Mouse (Mus musculus): ENCODE data around the gene Myrfl.

The Myrfl gene

DNA sequence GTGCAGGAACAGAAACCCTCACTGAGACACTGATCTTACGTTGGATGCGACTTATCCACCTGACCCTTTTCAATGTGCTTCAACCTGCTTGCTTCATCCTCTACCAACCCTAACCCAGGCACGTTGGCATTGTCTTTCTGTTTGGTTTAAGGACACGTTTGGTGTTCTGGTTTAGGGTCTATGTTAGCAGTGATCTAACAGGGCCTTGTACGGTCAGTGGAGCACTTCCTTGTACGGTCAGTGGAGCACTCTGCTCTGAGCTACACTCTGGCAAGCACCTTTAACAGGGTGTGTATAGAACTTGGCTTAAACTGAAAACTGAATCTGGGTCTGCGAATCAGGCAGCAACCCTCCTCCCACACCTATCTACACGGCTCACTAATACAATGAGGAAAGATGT lies 18.6 kb upstream of the Myrfl start:
- in situ Hi-C loops (cut with MboI, MseI) = no loop called here

DNA sequence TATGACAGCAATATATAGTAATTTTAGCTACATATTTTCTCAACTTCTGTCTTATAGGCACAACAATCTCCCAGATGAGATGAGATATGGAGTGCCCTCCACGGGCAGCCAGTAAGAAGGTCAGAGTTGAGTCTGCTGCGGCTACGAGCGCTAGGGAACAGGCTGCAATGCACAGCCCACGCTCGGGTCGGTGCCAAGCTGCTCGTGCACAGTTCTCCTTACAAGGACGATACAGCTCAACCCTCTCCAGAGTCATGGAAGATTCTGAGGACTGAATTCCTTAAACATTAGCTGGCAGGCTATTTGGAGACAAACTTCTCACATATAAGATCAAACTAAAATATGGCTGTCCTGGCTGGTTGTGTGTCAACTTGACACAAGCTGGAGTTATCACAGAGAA lies 17.9 kb upstream of the Myrfl start:
- in situ Hi-C loops (cut with MboI, MseI) = no loop called here

DNA sequence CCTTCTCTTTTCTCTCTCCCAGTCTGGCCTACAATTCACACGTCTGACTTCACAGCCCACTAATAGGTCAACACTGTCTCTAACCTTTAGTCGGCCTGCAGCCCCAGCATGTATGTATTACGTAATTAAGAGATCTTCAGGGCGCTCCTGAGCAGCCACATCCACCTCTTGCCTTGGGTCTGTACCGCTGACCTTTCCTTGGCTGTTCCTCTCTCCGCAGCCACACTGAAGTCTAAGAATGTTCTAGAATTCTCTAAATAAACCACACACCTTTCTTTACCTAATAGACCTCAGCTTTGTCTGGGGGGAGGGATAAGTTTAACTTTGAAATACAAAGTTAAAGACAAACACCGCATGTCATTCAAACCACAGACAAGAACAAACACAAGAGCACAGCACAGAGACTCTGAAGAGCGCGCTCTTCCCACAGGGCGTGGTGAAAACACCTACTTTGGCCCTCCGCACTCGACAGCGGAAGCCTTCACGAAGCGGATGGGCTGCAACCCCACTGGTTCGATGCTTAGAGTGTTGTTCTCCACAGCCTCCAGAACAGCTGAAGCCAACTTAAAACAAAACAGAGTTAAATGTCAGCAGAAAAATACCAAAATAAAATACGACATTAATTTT lies 17.0 kb upstream of the Myrfl start:
- in situ Hi-C loops (cut with MboI, MseI) = no loop called here

DNA sequence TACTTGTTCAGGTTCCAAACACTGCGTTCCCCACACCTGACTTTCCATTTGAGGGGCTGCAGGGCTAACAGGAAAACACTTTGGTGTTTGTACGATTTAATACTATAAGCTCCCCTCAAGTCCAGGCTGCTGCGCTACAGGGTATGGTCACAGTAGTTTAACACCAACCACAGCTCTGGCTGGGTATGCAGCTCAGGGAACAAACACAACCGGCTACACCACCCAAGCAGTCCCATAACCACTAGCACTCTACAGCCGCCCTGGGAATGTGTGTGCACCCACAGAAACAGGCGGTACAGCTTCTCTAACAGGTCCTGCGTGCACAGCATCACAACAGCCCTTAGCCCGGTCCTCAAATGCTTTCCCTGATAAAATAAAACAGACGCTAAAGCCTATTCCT lies 16.1 kb upstream of the Myrfl start:
- in situ Hi-C loops (cut with MboI, MseI) = no loop called here

DNA sequence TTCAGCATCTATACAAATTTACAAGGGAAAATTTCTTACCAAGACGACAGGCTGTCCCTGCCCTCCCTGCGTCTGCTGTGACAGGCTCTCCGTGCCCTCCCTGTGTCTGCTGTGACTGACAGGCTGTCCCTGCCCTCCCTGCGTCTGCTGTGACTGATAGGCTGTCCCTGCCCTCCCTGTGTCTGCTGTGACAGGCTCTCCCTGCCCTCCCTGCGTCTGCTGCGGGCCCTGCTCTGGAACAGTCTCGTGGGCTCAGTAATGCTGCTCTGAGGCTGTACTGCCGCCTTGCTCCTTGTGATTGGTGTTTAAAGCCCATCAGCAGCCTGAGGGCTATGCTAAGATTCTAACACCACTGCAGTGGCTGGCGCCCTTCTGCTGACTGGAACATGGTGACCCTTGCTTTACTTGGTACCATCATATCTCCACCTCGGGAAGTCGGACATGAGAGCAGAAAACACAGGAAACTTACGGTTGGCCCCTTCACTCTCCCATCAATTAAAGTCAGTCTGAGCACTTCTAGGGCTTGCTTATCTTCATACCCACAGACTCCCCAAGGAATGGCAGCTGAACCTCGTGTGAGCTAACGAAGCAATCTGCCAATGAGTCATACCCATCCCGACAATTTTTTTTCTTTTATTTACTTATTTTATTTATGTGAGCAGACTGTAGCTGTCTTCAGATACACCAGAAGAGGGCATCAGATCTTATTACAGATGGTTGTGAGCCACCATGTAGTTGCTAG lies 12.4 kb upstream of the Myrfl start:
- in situ Hi-C loops (cut with MboI, MseI) = no loop called here

DNA sequence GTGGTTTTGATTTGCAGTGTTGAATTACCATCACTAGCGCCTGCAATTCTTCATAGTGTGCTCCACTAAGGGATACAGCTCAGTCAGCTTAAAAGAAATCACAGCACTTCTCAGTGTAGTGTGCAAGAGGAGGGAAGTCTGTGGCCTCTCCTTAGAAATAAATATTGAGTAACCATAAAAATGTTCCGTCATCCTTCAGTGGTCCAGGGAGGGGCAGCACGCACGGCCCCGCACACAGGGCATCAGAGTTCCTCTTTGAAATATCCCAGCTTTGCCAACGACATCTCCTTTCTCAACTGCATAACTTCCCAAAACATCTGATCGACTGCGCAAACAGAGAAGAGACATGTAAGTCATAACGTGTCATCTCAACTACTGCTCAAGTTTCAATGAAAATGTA lies 10.1 kb upstream of the Myrfl start:
- in situ Hi-C loops (cut with MboI, MseI) = no loop called here

DNA sequence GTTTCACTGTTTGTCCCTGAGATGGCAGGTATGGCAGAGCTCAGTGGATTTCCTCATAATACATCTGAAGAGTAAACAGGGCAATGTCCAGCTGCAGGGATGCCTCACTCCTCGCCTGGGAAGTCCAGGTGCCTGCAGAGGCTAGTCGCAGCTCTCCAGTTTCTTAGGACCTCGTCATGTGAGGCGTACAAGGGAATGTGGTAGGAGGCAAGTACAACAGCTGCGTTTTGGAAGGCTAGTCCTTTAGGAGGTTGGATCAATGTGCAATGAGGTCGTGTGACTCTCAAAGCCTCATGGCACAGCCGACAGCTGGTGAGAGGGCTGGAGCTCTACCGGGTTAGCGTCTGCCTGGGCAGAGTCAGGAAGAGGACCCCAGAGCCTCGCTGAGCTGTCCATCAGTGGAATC lies 7.8 kb upstream of the Myrfl start:
- in situ Hi-C loops (cut with MboI, MseI) = no loop called here

DNA sequence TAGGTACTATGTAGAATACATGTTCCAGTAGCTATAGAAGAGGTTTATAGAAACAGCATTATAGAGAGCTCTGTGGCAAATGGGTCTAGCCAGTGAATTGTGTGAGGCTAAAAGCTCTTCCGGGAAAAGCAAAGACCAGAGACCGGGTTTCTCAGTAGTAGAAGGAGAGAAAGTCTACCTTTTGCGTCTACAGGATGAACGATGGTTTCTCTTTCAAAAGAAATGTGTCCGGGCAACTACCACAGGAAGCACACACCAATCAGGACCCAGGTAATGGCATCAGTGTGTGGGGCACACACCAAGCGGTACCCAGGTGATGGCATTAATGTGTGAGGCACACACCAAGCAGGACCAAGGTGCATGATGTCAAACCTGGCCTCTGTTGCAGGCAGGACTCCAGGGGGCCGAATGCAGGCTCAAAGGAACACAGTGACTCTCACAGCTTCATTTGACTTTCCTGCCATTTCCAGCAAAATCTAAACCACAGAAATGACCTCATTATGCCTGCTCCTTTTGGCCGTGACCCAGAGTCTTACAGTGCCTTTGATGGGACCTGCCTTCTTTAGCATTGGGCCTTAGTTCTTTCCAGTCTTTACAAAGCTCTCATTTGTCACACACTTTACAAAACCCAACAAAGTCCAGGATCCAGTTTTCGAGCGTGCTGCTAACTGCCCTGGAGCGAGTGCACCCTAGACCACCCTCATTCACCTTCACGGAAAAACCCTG lies 1.4 kb downstream of the Myrfl start:
- in situ Hi-C loops (cut with MboI, MseI) = loop anchor here in 1 of 2 experiments (10.0 to 25.0 kb wide), 2 partner anchors 142 to 1190 kb away; partner anchors contain the start of gene Lrrc10

DNA sequence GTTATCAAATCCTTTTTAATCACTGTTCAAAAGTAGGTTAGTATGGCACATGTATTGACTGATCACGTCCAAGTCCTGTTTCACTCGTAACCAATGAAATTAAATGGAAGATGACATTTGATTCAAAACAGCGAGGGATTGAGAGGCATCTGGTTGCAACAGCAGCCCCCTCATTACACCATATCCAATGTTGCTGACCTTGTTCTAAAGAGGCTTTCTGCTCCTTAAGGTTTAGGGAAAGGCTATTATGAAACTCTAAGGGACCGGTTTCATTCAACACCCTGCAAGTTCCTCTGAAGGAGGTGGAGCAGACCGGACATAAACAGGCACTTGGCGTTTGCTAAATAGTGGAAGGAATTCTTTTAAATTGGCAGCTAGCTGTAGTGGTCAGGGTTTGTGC lies 2.2 kb downstream of the Myrfl start:
- in situ Hi-C loops (cut with MboI, MseI) = loop anchor here in 1 of 2 experiments (10.0 to 25.0 kb wide), 2 partner anchors 143 to 1190 kb away; partner anchors contain the start of gene Lrrc10

DNA sequence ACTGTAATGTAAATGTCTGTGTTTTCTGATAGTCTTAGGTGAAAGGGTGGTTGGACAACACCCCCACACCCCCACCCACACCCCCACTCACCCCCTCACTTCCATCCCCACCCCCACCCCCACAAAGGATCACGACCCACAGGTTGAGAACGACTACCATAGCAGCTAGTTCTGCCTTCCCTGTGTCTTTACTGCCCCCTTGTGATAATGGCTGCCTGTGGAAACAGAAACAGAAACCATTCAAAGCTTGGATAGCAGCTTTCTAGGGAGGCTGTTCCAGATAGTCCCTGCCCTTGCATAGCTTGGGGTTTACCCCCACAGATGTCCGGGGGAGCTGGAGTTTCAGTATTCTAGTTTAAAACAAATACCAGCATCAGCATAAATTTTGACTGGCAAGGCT lies 3.0 kb downstream of the Myrfl start:
- in situ Hi-C loops (cut with MboI, MseI) = loop anchor here in 1 of 2 experiments (10.0 to 25.0 kb wide), 2 partner anchors 144 to 1189 kb away; partner anchors contain the start of gene Lrrc10

DNA sequence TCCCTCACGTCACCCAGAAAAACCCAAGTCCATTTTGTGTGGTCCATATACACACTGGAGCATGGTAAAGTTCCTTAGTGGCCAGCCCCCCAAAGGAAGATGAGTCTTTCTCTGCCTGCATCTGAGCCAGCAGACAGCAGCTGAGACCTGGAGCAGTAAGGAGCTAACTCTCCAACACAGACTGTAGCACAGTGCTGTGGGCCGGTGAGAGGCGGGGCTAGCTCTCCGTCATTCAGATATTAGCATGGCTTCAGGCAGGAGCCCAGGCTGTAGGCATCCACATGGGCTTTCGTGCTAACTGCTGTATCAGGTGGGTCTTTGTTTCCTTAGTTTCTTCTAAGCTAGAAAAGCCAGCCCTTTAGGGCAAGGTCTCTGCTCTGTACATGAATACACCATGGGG lies 6.1 kb downstream of the Myrfl start:
- in situ Hi-C loops (cut with MboI, MseI) = loop anchor here in 1 of 2 experiments (10.0 to 25.0 kb wide), 2 partner anchors 147 to 1186 kb away; partner anchors contain the start of gene Lrrc10

DNA sequence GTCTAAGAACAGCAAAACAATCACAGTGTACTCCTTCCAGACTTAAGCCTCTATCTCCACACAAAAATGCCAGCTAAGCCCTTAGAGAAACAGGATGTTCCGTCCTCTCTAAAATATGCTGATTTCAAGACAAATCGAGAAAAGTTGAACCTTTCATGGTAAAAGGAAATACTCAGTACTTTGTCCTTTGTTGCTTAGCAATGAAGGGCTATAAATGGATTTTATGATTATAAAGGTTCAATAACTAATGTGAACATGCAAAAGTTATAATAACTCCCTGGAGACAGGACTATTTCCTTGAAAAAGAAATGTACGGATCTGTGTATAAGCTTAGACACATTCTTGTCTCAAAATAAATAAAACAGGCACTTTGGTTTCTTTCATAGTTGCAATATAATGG lies 12.2 kb downstream of the Myrfl start:
- in situ Hi-C loops (cut with MboI, MseI) = loop anchor here in 1 of 2 experiments (25.0 kb wide), 1 partner anchor 153 kb away; the partner anchor contains the start of gene Lrrc10

DNA sequence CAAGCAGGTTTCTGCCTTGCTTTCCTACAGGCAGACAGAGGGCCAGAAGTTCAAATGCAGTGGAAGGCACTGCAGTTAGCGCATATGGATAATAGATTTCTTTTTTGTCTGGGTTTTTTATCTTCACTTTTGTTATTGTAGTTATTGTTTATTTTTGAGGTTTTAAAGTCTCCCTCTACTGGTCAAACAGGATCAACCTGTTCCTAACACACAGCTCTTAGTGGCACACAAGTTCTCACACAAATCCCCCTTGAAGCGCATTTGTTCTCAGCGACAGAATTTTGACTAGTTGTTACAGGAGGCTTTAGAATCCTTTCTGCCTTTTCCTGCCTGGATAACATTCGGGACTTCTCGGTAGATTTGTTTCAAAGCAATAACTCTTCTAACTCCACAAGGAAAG lies 13.2 kb downstream of the Myrfl start:
- in situ Hi-C loops (cut with MboI, MseI) = loop anchor here in 1 of 2 experiments (25.0 kb wide), 1 partner anchor 154 kb away; the partner anchor contains the start of gene Lrrc10

DNA sequence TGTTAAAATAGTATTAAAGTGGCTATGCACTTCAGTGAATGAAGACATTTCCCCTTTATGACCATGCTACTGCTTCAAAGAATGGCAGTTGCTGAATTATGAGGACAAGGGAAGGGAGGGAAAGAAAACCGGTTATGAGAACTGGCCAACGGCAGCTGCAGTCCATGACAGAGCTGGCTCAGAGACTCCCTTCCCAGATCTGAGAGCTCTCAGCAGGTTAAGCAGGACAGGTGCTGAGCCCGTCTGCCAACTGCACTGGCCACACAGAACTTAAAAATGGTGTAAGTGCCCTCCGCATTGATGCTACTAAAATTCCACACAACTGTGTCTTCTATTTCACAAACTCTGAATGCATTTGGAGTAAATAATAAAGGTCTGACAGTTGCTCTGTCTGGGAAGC lies 19.3 kb downstream of the Myrfl start:
- in situ Hi-C loops (cut with MboI, MseI) = loop anchor here in 1 of 2 experiments (25.0 kb wide), 1 partner anchor 160 kb away; the partner anchor contains the start of gene Lrrc10

DNA sequence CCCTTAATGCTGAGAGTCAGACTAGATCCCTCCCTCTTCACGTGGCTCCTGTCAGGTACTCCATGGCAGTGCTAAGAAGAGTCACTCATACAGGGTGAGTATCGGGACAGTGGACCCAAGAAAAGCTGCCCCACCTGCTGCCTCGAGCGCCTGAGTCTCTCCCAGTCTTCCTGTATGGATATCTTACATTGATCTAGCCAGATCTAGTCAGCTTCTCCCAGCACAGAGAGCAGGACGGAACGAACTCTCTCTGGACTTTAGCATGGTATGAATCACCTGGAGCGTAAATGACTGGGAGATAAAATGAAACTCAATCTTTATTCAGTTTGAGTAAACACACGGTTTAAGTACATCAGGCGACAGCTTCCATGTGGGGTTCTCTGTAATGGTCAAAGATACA lies 22.2 kb downstream of the Myrfl start:
- in situ Hi-C loops (cut with MboI, MseI) = no loop called here

DNA sequence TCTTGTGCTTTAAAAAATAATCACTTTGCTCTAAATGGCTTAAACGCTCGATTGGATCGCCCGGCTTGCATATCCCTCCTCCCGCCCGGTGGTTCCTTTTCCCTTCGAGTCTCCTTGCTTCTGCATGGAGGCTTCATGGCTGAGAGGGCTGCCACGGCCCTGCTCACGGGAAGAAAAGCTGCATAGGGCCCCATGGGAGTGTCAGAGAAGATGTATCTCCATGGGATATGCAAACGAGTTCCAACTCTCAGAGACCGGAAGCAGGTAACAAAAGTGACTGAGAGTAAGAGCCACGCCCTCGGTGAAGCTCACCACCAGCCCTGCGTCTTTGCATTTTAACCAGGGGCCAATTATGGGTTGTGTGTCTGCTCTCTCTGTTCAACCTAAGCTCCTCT lies 24.7 kb downstream of the Myrfl start:
- in situ Hi-C loops (cut with MboI, MseI) = no loop called here

DNA sequence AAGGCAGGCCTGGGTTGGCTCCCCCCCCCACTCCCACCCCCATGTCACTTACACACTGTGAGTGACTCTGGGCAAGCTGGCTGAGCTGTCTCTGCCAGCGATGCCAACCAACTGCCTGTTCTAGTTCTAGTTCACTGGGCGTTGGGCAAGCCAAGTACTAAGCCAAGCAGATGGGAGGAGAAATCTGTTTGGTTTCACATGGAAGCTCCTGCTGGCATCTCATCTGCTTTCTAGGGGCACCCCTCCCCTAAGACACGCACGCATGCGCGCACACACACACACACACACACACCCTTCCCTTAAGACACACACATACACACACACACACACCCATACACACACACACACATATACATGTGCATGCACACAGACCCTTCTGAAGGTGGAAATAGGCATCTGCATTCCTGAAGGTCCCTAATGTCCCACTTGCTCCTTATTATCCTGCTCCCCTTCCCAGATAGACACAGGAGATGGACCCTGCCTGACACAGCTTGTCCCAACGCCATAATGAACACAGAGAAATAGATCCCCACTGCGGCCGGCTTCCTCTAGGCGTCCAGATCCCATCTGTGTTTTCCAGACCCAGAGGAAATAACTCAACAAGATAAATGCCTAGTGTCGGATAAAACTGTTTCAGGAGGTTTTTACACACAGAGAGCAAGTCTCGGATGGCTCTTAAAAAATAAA lies 25.2 kb downstream of the Myrfl start:
- in situ Hi-C loops (cut with MboI, MseI) = no loop called here

DNA sequence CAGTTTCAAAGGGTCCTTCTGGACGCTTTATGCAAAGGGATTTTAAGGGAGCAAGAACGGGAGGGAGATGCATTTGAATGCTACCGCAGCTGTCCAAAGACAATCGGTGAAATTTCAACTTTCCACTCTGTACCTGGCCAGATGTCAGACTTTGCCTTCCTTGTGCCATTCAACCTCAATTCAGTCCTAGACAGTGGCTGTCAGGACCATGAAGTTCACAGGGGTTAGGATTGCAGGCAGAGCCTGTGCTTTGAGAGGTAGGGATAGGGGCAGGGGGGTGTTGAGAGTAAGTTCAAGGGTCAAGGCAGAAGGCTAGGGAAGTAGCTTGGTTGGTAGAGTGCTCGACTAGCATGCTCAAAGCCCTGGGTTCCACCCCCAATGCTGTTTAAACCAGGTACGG lies 25.9 kb downstream of the Myrfl start:
- in situ Hi-C loops (cut with MboI, MseI) = no loop called here

DNA sequence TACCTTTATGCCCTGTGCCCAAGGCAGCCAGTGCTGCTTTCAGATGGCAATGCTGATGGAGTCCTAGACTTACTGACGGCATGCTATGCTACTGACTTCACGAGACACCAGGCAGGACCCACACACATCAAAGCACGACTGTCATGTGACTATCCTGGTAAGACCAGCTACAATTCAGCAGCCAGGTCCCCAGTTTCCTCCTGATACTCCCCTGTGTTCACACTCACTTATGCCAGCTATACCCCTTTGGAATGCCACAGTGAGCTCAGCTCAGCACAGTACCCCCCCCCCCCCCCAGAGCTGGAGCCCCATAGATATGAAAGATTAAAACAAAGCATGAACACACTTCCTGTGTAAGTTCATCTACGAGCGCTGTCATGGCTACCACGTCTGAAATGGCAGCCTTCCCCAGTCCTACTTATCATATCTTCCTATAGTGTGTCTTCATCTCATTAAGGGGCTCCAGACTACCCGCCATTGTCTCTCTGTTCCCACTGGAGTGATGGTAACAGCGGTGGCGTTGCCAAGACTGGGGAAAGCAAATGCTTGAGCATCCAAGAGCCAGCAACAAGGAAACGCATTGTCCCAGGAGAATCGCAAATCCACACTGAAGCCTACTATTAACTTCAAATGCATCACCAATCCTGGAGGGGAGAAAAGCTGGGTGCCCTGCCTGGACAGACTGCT lies 43.4 kb downstream of the Myrfl start:
- in situ Hi-C loops (cut with MboI, MseI) = no loop called here

DNA sequence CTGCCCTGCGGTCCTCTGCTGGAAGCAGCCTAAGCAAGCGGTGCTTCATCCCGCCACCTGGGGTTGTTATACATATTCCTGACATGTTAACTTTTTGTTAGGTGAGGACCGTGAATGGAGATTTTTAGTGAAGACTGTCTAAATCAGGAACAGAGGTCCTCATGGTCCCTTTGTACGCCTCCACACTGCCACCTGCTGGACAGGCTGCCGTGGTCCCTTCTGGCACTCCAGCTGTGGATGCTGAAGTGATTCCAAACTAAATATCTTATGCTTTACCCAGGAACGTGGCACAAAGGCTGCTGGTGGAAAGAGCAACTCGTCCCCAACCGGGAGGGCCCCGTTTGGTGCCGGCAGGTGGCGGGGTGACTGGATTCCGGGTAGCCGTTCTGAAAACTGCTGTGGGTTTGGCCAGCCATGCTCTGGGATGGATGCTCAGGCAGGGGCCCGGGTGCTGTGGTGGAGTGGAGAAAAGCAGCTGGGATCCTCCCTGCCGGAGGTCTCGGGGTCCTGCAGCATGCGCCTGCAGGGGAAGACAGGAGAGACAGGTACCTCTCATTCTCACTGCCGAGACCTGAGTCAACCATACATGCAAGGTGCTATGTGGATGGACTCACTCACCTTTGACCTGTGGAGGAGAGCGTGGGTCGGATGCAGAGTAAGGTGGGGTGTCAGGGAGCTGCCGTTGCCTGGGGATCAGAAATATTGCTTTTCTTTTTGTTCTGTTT lies 47.8 kb downstream of the Myrfl start:
- in situ Hi-C loops (cut with MboI, MseI) = no loop called here

All from T-helper 17 cell (primary cell).